Mouse (Mus musculus): ENCODE data around the gene Gne. TPM values are rescaled to one million over a fixed set of nuclear protein-coding genes. Genes with fewer than 3 reads are reported as not detected.
A peak's percentile ranks its signal among the peaks of the same experiment; 100 is the strongest.

Gne gene
- total RNA-seq, 1 experiment from 2014 or later = 45.8 TPM

- DNase-seq = no peak
Measured at GRCm38 (mm10) chr4:44023681-44024080, 60.3 kb downstream of the Gne start.

GRCm38 (mm10) chr4:44022766-44023165, 61.2 kb downstream of the Gne start:
- DNase-seq = no peak

DNA sequence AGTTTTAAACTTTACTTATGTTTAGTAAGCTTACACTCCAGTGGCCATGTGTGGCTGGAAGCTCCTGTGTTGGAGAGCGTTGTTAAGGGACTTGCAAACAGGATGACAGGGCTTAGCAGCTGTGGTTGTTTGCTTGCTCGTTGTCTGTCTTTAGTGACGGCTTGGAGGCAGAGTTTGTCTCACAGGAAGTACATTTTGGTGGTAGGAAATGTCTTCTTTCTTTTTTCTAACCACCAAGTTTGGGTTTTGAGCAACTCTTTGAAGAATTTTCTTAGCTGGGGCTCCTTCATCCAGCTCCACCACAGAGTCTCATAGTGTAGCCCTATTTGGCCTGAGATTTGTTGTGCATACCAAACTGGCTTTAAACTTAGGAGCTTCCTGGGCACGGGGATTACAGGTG, 61.7 kb downstream of the Gne start:
- DNase-seq = no peak

DNA sequence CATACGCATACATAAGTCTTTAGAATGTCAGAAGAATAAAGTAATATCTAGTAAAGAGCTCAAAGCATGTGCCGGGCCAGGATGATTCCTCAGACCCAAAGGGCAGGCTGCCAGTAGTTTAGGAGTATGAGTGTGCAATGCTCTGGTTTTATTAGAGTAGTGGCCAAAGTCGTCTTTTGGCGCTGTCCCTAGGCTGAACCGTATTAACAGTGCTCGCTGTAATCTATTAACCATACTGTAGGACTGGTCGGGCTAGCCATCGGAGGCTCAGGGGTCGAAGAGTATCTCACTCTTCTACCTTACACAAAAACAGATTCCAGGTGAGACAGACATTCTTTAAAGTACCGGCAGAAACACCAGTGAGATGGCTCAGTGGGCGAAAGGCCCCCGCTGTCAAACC, 67.2 kb downstream of the Gne start:
- no peak for DNase-seq

DNA sequence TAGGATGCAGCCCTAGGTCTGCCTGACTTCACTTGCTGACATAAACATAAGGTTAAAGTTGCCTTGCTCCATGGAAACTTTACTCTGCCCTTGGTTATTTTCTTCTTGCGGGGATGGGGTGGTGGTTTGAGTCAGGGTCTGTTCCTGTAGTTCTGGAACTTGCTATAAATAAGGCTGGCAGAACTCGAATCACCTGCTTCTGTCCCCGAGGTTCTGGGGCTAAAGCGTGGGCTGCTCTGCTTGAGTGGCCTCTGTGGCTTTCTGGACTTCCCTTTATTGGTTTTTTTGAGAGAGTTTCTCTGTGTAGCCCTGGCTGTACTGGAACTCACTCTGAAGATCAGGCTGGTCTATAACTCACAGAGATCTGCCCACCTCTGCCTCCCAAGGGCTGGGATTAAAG, 67.9 kb downstream of the Gne start:
- no peak for DNase-seq

GRCm38 (mm10) chr4:44013391-44014070, 70.4 kb downstream of the Gne start:
- DNase-seq = no peak

GRCm38 (mm10) chr4:44012376-44013367, 71.3 kb downstream of the Gne start:
- DNase-seq = peak; percentile 96

GRCm38 (mm10) chr4:44011799-44012198, 72.2 kb downstream of the Gne start:
- DNase-seq = no peak

DNA sequence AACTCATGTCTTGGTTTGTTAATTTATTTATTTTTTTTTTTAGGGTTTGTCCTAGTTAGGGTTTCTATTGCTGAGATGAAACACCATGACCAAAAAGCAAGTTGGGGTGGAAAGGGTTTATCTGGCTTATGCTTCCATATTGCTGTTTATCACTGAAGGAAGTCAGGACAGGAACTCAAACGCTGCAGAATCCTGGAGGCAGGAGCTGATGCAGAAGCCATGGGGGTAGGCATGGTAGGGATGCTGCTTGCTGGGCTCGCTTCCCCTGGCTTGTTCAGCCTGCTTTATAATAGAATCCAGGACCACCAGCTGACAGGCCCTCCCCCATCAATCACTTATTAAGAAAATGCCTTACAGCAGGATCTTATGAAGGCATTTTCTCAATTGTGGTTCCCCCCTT, 73.1 kb downstream of the Gne start:
- DNase-seq = no peak

- DNase-seq = no peak
Measured at GRCm38 (mm10) chr4:44010176-44010575, 73.8 kb downstream of the Gne start.

- DNase-seq = no peak
Measured at GRCm38 (mm10) chr4:44004623-44005409, 79.2 kb downstream of the Gne start.

DNA sequence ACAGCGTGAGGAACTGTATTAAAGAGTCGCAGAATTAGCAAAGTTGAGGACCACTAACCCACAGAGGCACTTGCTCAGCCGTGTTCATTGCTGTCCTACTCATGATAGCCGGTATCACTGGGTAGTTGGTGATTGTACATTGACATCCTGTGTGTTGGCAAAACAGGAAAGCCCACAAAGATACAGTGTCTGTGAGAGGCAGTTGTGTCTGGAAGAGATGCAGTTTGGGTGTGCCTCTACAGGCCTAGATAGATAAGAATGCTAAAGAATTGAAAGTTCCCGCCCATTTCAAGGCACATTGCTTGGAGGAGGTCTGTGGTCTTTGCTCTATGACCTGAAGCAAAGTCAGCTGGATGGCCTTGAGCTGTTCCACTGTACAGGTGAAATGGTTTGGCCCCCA, 79.9 kb downstream of the Gne start, which contains the start of gene Clta:
Gene Clta, plus strand, starts transcription at position 327 of the 400 bp plus-strand sequence.
- no peak for DNase-seq

GRCm38 (mm10) chr4:44003622-44004021, 80.4 kb downstream of the Gne start:
- no peak for DNase-seq

- no peak for DNase-seq
Measured at GRCm38 (mm10) chr4:43994342-43994741, 89.6 kb downstream of the Gne start.

- no peak for DNase-seq
Measured at GRCm38 (mm10) chr4:43993072-43993471, 90.9 kb downstream of the Gne start.

DNA sequence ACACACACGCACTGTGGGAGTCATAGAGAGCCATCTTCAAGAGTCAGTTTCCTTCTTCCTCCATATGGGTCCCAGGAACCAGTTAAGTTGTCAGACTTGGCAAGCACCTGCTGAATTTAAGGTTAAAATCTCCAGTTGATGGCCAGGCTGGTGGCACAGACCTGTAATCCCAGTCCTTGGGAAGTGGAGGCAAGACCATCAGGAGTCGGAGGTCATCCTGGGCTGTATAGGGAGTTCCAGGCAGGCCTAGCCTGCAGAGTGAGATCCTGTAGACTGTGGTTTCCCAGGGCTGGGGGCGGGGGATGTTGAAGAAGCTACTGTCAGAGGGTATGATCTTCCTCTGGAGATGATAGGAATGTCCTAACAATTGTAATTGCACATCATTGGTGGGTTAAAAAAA, 95.0 kb downstream of the Gne start:
- no peak for DNase-seq

DNA sequence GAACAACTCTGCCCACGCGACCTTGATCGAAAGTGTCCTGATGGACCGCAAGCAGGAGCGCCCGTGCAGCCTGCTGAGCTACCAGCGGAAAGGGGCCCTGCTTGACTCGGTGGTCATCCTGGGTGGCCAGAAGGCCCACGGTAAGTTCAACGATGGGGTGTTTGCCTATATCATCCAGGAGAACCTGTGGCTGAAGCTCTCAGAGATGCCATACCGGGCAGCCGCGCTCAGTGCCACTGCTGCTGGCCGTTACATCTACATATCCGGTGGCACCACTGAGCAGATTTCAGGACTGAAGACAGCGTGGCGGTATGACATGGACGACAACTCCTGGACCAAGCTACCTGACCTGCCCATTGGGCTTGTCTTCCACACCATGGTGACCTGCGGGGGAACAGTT, 99.7 kb downstream of the Gne start:
- no peak for DNase-seq

Other genes starting within 250 kb of the Gne start
- gene Olfr157, start 244.0 kb downstream of the Gne start, total RNA-seq (2021) = not detected in 2 replicates
- not detected in 2 replicates for gene Olfr155, start 232.6 kb downstream of the Gne start, total RNA-seq (2021)
- 14.6 and 16.6 TPM in 2 replicates for gene Reck, start 208.6 kb downstream of the Gne start, total RNA-seq (2021)
- 7.4 and 9.1 TPM in 2 replicates for gene Glipr2, start 126.8 kb downstream of the Gne start, total RNA-seq (2021)
- not detected in 2 replicates for gene Ccin, start 100.7 kb downstream of the Gne start, total RNA-seq (2021)
- gene Clta, start 79.7 kb downstream of the Gne start, total RNA-seq (2021) = 166 and 172 TPM in 2 replicates
- 47.1 and 50.3 TPM in 2 replicates for gene Rnf38, start 149.6 kb upstream of the Gne start, total RNA-seq (2021)
- gene Melk, start 216.7 kb upstream of the Gne start, total RNA-seq (2021) = 4.8 and 5.1 TPM in 2 replicates

All from adrenal gland, postnatal 14 days (tissue).